Mouse (Mus musculus) megakaryocyte, embryonic 14.5 days (primary cell): ENCODE data around the gene Pan2.

Experiments
- FLI1 ChIP-seq: IDR thresholded peaks from 2 replicates; pipeline ENCODE4 v1.6.1; 2012; ENCODE audit warnings: low read length, inconsistent platforms, mixed read lengths
- GATA1 ChIP-seq: IDR thresholded peaks from 3 replicates; pipeline ENCODE4 v1.6.1; 2012; ENCODE audit warnings: mixed read lengths, low read length, inconsistent platforms, borderline replicate concordance

GRCm38 (mm10) chr10:128298702-128299171 lies 4.4 kb upstream of the Pan2 start, which contains the start of gene Il23a:
- no peak for TF ChIP-seq GATA1
- TF ChIP-seq FLI1, result no peak
